Mouse (Mus musculus): ENCODE measurements around the gene Cyren. TPM values are rescaled to one million over a fixed set of nuclear protein-coding genes. Genes with fewer than 3 reads are reported as not detected.
A peak's percentile ranks its signal among the peaks of the same experiment; 100 is the strongest.

The Cyren gene
- 1 to 10 TPM; 5.3 to 5.7 TPM for total RNA-seq (2021)

DNA sequence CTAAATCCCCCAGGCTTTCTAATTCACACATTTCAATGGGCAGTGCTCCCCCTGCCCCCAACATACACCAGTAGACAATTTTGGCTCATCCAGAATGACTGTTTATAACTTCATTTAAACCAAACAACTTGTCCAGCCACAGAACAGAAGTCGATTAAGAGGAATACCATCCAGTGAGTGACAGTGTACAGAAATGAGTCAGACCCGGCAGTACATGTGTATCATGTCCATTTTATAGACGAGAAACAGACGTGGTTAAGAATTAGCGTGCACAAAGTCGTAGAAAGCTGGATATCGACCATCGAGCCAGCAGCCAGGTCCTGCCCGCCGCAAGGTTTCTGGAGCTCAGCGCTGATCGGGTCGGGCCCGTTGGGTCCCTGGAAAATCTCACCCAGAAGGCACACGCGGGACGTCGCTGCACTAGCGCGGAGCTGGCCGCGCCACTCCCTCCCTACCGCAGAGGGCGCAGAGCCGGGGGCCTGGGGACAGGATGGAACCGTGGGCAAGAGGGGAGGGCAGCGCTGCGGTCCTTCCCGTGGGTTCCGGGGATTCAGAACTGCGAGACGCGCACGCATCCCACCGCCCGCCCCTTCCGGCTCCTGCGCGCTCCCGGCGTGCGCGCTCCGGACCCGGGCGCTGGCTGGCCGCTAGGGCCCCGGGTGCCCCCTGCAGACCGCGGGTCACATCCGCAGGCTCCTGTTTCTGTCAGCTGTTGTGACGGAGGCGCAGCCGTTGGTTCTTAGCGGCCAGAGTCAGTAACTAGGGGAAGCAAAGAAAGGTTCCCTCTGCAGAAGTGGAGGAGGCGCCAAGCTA is at the start of gene Cyren:
Gene Cyren (minus strand): TSS at position 552 of the 813 bp plus-strand sequence.
- peak; percentile 94 for DNase-seq
- intact Hi-C loops (cut with DNase I) = loop anchor here (5.0 kb wide), 1 partner anchor 365 kb away; no protein-coding TSS in a partner anchor

DNA sequence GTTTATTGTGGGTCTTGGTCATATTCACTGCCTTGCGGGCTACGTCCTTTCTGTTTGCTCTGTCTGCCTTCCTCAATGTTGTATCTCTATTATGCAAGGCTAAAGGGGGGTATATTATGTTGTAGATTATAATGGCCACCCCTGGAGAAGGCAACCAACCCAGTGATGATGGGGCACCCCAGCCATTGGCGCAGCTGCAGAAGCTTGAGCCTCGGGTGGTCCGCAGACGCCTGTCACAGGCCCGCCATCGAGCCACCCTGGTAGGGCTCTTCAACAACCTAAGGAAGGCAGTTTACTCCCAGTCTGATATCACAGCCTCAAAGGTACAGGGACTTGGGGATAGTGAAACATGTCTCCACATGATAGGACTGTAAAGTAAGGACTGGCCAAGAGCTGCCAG is 49.7 kb upstream of the Cyren start:
- DNase-seq = no peak
- intact Hi-C loops (cut with DNase I) = no loop called here

DNA sequence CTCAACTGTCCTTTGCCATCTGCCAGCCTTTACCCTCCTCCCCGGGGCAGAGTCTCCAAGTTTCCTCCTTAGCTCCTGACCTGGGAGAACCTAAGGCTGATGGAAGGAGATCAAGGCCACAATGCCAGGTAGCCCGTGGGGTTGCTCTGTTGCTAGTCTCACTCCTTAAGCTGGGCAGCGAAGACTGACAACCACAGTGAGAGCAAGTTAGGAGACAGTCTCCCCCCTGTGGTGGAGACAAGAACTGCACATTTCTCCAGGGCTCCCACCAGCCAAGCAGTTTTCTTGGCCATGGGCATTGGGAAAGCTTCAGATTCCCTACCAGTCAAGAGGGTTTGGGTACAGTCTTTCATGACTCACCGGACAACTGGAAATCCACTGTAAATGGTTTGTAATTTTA is 49.3 kb upstream of the Cyren start:
- intact Hi-C loops (cut with DNase I) = no loop called here

DNA sequence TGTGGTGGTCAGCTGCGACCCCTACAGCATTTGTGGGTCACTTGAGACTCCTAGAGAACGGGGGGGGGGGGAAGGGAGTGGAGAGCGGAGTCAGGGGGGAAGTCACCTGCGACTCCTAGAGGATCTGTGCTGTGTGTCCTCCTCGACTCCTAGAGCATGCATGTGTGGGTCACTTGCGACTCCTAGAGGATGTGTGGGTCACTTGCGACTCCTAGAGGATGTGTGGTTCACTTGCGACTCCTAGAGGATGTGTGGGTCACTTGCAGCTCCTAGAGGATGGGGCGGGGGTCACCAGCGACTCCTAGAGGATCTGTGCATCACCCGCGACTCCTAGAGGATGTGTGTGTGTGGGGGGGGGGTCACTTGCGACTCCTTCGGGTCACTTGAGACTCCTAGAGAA is 44.1 kb upstream of the Cyren start:
- DNase-seq = peak; percentile 35
- intact Hi-C loops (cut with DNase I) = no loop called here

More for the DNA sequence above, 49.3 kb upstream of the Cyren start:
- peak; percentile 65 for DNase-seq

DNA sequence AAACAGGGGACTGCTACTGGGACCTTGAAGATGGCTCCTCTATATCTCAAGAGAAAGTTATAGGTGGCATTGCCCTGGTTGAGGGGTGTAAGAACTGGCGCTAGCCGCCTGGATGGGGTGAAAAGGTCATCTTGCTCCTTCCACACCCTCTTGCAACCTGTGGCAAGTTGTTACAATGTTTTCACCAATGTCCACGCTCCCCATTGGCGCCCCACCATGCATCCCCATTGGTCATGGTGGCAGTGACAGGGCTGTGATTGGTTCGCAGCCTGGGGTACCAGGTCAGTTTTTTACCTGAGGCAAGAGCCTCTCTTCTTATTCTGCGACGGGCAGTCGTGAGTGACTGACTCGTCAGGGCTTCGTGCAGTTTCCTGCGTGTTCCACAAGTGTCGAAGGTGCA is 42.8 kb upstream of the Cyren start:
- no peak for DNase-seq
- intact Hi-C loops (cut with DNase I) = no loop called here

DNA sequence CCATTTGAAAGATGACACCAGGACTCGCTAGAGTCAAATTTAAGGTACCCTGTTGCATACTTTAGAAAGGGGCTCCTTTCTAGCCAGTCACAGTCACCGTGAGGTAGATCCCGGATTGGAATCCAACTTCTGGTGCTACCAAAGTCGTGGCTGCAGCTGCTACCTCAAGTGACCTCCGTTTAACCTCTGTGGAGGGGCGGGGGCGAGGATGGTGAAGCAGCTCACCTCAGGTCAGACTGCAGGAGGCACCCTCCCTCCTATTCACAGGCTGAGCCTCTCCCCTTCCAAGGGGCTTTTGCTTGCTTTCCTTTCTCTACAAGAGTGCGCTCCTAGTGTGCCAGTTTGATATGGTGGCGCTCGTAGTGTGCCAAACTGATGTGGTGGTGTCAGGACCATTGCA is 42.1 kb upstream of the Cyren start, which contains the start of gene Stra8:
Gene Stra8 (plus strand): TSS at position 208 of the 400 bp plus-strand sequence.
- intact Hi-C loops (cut with DNase I) = no loop called here
- DNase-seq = no peak

DNA sequence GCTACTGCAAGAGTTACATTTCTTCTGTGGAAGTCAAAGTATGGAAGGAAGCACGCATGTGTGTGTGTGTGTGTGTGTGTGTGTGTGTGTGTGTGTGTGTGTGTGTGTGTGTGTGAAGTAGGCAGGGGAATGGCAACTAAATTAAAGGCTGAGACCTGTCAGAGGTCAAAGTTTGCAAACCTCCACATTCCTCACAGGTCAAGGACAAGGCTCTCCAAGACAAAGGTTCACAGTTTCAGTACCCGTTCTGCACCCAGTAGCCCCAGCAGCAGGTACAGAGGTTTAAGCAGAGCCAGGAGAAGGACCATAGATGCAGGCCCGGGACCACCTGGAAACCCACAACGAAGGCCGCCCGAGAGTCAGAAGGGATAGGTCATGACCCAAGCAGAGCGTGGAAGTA is 41.3 kb upstream of the Cyren start:
- DNase-seq = no peak
- intact Hi-C loops (cut with DNase I) = no loop called here

DNA sequence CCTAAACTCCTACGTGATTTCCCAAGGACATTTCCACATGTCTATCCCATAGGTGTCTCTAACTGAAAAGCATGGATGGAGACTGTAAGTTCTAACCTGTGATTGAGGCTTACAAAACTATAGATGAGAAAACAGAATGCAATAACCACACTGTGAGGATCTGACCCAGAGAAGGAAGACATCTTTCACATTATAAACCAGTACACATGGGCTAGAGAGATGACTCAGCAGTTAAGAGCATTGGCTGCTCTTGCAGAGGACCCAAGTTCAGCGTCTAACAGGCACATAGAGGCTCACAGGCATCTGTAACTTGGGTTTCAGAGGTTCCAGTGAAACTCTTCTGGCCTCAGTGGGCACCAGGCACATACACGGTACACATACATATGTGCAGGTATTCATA is 36.6 kb upstream of the Cyren start:
- DNase-seq = no peak
- intact Hi-C loops (cut with DNase I) = no loop called here

DNA sequence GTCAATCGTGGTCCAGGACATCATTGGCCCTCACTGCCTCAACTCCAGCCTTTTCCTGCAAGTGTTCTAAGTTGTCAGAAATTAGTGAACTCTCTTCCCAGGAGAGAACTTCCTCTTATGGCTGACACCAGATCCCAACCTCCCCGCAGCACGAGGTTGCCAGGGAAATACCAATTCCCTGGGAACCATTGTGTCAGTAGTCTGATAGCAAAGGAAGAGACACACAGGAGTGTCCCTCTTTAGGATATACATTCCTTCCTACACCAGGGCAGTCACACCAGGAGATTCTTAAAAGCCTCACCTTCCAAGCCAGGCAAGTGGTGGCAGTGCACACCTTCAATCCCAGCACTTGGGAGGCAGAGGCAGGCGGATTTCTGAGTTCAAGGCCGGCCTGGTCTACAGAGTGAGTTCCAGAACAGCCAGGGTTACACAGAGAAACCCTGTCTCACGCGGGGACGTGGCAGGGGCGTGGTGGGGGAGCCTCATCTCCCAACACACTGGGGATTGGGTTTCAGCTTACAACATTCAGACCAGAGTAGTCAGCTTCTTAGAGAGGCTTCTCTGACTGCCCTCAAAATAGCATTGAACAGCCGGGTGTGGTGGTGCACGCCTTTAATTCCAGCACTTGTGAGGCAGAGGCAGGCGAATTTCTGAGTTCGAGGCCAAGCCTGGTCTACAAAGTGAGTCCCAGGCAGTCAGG is 35.6 kb upstream of the Cyren start:
- intact Hi-C loops (cut with DNase I) = no loop called here

DNA sequence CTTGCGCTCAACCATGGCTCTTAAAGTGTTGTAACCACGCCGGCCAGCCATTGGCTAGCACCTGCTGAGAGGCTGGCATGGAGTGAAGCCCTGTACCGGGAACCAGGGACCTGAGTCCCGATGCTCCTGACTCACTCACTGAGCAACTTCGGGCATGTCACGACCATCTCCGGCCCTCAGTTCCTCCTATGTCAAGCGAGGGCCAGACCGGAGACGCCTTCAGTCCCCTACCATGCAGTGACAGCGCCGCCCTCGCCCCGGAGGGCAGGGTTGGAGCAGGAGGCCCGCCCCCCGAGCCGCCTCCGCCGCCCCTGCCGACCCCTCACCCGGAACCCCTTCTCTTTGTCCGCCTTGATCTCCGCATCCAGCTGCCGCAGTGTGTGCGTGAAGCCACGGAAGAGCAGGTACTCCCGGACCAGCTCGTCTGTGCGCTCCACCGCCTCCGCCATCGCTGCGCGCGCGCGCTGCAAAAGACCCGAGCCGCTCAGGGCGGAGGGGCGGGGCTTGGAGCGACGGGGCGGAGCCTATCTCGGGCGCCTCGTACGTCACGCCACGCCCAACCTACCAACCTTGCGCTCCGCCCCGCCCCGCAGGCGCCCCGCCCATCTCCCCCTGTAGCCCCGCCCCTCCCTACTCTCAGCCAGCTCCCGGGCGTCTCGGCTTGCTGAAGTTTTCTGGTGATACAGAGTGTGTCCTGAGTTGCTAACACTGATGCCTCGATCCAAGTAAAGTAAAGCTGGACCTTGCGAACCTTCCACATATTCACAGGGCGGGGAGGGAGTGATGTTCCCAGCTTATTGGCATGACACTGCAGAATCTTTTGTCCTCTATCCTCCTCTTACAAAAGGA is 32.7 kb upstream of the Cyren start, which contains the start of gene Wdr91:
Gene Wdr91 (minus strand): TSS at position 506 of the 849 bp plus-strand sequence.
- intact Hi-C loops (cut with DNase I) = no loop called here
- peak; percentile 97 for DNase-seq

More for the DNA sequence above, 35.6 kb upstream of the Cyren start:
- DNase-seq = no peak

DNA sequence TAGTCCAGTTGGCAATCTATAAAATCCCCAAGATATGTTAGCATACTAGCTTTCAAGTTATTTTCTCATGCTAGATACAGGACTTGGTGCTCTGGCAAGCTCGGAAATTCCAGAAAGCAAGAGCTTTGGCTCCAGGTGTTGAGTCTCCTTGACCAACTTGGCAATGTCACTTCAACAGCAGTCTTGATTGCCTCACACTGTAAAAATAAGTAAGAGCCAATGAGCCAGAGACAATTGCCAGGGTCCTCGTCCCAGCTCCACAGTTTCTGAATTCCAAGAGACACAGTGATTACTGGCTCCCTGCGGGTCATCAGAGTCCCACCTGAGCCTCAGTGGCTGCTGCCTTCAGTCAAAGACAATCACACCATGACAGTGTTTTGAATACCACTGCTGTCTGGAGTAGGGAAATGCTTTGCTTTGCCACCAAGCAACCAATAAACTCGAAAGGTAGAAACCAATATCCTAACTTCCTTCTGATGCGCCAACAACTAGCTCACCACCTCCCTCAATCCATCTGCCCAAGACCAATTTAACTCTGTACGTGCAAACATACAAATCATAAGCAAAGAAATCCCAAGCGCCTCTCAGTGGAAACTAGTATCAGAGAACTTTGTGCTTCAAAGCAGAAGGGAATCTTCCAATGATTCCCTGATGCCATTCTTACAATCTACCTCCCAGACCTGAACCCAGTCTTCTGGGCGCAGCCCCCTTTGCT is 31.9 kb upstream of the Cyren start:
- no peak for DNase-seq
- intact Hi-C loops (cut with DNase I) = no loop called here

DNA sequence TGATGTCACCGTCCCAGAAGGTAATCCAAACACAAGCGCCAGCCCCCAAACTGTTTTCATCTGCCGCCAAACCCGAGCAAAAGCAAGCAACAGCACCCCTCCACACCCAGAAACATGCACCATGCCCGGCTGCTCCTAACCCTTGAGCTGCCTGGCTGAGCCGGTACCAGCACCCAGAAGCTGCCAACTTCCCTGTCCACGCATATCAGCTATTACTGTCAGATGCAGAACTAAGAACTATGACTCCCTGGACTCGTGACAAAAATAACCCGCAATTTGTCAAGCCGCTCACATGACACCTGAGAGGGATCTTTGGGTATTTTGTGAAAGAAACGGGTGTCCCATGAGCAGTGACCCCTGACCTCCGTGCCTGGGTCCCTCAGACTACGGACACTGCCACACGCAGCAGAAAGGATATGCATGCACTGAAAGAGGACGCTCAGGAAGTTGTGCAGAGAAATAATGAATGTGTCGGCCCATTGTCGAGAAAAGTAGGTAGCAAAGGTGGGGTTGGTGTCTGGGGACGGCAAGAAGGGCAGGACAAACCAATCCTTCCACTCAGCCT is 29.9 kb upstream of the Cyren start:
- intact Hi-C loops (cut with DNase I) = no loop called here
- no peak for DNase-seq

DNA sequence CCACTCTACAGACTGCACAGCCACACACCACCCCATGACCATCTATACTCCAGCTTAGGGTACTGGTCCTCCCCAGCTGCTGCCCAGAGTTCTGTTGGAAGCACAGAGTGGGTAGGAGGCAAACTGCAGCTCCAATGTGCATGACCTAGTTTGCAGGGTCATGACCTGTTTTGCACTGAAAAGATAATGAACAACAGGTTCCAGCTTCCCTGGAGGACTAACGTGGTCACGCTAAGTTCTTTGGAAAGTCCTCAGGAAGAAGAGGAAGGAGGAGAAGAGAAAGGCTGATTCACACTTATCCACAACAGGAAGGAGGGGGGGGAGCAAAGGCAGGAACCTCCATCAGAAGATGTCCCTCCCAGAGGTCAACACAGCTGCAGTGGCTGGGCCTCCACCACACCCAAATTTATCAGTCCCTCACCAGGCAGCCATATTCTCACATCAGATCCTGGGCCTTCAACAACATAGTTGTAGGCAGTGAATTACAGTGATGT is 29.3 kb upstream of the Cyren start:
- no peak for DNase-seq
- intact Hi-C loops (cut with DNase I) = no loop called here

DNA sequence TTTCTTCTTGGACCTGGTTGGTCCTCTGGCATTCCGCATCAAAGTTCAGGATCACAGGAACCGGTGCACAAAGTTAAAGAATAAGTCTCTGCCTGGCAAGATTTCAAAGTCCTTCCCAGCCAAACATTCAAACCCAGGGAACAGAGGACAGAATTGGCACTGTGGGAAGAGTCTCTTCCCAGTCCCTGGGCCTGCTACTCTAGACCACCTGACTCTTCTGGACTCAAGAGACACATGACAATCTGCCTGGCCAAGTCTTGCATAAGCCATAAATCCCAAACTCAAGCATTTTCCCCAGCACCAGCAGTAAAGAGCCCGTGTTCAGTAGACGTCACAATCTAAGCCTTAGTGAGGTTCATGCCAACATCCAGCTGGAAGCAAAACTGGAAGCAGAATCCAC is 28.8 kb upstream of the Cyren start:
- intact Hi-C loops (cut with DNase I) = no loop called here
- no peak for DNase-seq

DNA sequence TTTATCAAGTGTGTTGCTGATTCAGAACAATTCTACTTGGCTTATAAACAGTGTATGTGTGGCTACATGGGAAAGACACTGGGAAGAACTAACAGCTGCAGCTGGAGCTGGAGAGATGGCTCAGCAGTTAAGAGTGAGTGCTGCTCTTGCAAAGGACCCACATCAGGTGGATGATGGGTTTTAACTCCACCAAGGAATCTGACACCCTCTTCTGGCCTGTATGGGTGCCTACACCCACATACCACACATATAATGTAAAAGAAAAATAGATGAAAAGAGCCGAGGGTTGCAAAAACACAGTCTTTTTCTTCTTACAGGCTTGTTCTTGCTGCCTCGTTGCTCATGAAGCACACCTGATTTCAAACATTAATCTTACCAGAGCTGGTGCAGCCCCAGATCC is 28.3 kb upstream of the Cyren start:
- intact Hi-C loops (cut with DNase I) = no loop called here
- no peak for DNase-seq

DNA sequence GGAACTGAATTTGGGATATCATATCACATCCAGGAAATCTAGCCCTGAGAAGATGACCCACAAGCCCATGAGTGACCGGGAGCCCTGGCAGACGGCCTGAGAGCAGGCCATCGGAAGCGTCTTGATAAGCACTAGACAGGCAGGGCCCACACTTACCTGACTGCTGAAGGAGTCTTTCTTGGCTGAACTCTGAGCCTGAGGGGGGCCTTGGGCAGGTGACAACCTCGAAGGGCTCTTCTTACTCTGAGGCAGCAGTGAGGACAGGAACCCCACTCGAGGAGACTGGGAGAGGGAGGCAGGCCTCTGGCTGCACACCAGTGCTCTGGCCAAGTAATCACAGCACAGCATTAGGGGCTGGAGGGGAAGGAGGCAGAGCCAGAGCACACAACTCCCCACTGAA is 26.5 kb upstream of the Cyren start:
- DNase-seq = no peak
- intact Hi-C loops (cut with DNase I) = no loop called here

DNA sequence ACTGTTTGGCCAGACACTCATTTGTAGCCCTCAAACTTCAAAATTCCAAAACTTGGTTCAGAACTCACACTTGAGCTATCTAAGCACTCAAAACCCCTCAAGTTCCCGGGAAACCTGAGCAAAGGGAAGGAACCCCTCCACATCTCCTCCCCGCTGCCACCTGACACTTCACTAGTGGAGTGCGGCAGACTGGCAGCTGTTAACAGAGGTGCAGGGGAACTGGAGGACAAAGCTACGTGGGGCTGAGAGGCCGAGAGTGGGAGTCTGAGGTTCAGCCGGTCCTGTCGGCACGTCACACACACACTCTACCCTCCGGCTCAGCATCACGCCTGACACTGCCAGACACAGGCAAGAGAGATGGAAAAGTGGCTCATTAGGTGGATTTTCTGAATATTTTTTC is 26.0 kb upstream of the Cyren start:
- intact Hi-C loops (cut with DNase I) = no loop called here
- no peak for DNase-seq

DNA sequence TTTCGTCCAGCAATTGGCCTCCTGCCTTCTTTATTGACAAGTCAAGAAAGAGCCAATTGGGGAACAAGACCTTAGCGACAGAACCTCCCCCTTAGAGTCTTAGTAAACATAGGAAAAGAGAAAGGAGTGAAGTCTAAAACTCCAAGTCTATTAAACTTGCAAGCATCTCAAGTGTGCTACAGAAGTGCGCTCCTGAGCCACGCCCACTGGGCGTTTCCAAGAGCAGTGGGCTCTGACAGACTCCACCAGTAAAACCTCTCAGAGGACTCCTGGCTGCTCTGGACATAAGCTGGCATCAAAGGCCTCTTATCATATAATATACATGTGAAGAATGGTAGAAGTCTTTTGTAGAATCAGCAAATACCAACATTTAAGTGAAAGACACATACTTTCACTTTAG is 25.6 kb upstream of the Cyren start:
- DNase-seq = no peak
- intact Hi-C loops (cut with DNase I) = no loop called here

DNA sequence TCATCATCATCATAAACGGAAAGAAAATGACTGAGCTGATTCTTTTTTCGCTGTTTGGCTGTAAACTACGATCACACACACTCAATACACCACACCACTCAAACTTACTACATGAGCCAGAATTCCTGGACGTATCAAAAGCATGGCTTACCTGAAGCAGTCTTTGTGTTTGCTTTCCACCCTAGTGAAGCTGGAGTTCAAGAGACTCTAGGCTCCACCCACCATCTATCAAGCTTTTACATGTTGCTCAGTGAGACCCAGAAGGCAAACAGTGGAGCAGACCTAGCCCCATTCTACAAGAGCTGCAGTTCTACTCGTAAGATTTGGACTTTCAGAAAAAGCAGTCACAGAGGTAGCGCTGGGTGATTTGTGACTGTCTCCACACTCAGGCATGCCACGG is 24.7 kb upstream of the Cyren start:
- intact Hi-C loops (cut with DNase I) = no loop called here
- DNase-seq = no peak

DNA sequence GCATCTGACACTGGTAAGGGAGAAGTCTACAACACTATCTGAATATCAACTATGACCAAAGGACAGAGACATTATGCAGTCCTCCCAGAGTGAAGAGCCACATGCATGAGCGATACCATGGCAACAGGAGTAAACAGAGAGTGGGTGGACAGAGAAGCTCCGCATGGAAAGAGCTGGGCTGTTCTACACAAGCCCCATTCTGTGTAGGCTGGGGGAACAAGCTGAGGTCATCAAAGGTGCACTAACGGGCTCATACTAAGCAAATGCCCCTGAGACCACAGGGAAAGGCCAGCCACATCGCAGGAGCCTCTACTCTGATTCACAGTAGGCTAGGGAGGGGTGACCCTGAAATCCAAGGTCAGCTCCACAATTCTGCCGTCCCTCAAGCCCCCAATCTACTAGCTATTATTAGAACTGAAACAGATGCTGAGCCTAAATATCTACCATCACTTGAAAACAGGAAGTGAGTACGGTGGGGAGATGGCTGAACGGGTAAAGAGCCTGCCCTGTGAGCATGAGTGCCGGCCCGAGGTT is 24.1 kb upstream of the Cyren start:
- intact Hi-C loops (cut with DNase I) = no loop called here
- no peak for DNase-seq

Measured in left cerebral cortex, postnatal 4 days (tissue).